ENCODE assay signal across 9 mouse cellular contexts in genomic region chr6:23491804-23492203, GRCm38 (mm10).
A peak's percentile ranks its signal among the peaks of the same experiment; 100 is the strongest.
DNase-seq lines count a peak whose midpoint lies in the region; ATAC-seq lines count a peak whose summit lies in the region.
"Had no signal": no experiment of that assay in that cellular context is flagged by ENCODE, and none has a peak within 500 bp of the region (broad histone marks: within the 10 kb centered on the region; RNA-seq: fewer than 3 reads in every experiment).

No protein-coding gene starts in this region.

- H3K27ac ChIP-seq in embryonic facial prominence, embryonic 11.5 days (replicated peaks; ENCODE audit: low read depth, low read length): no peak overlapping the region
- H3K27ac ChIP-seq in embryonic facial prominence, embryonic 10.5 days (replicated peaks): no peak overlapping the region
- no peak overlapping the region for H3K27ac ChIP-seq in kidney, embryonic 15.5 days
- no peak overlapping the region for H3K27ac ChIP-seq in midbrain, embryonic 13.5 days
- H3K27ac ChIP-seq: lung, embryonic 15.5 days had no signal

- WGBS in embryonic facial prominence, embryonic 11.5 days: 44% methylated on average over 7 of the region's 7 CpGs
- WGBS in embryonic facial prominence, embryonic 10.5 days: 45% methylated on average over 7 of the region's 7 CpGs
- 37% methylated on average over 7 of the region's 7 CpGs for WGBS in kidney, embryonic 15.5 days
- 32% methylated on average over 7 of the region's 7 CpGs for WGBS in midbrain, embryonic 13.5 days

- no peaks in the 10 kb centered on the region for H3K36me3 ChIP-seq in embryonic facial prominence, embryonic 11.5 days (replicated peaks; ENCODE audit: control insufficient read depth, insufficient read depth, low read depth, low read length)
- no peaks in the 10 kb centered on the region for H3K36me3 ChIP-seq in embryonic facial prominence, embryonic 10.5 days (replicated peaks)
- H3K36me3 ChIP-seq in kidney, embryonic 15.5 days: no peaks in the 10 kb centered on the region
- no peaks in the 10 kb centered on the region for H3K36me3 ChIP-seq in midbrain, embryonic 13.5 days
- H3K36me3 ChIP-seq: lung, embryonic 15.5 days had no signal

- no peak overlapping the region for H3K9ac ChIP-seq in embryonic facial prominence, embryonic 11.5 days (replicated peaks; ENCODE audit: low read length)
- H3K9ac ChIP-seq in kidney, embryonic 15.5 days: no peak overlapping the region
- H3K9ac ChIP-seq in midbrain, embryonic 13.5 days (replicated peaks): no peak overlapping the region
- H3K9ac ChIP-seq: lung, embryonic 15.5 days had no signal

- H3K4me2 ChIP-seq in embryonic facial prominence, embryonic 11.5 days (ENCODE audit: low read depth, low read length): no peak overlapping the region
- H3K4me2 ChIP-seq in kidney, embryonic 15.5 days: no peak overlapping the region
- H3K4me2 ChIP-seq in midbrain, embryonic 13.5 days (replicated peaks): no peak overlapping the region
- H3K4me2 ChIP-seq: lung, embryonic 15.5 days had no signal

- peak; percentile 75; the same call in 1 of the 2 replicates for ATAC-seq in embryonic facial prominence, embryonic 11.5 days (replicated peaks; ENCODE audit: insufficient number of reproducible peaks, low FRiP score, low TSS enrichment, low read depth)
- peak; percentile 68 for ATAC-seq in common myeloid progenitor, adult 5-6 weeks (replicated peaks; ENCODE audit: low read depth, poor library complexity, severe bottlenecking)
- peak; percentile 52; the same call in 1 of the 2 replicates for ATAC-seq in kidney, embryonic 15.5 days (replicated peaks; ENCODE audit: low FRiP score)
- ATAC-seq in midbrain, embryonic 13.5 days: peak; percentile 92

- no peak overlapping the region for H3K4me3 ChIP-seq in embryonic facial prominence, embryonic 11.5 days (ENCODE audit: low read depth, low read length)
- no peak overlapping the region for H3K4me3 ChIP-seq in embryonic facial prominence, embryonic 10.5 days
- no peak overlapping the region for H3K4me3 ChIP-seq in kidney, embryonic 15.5 days (replicated peaks)
- H3K4me3 ChIP-seq in midbrain, embryonic 13.5 days (replicated peaks): no peak overlapping the region
- H3K4me3 ChIP-seq: lung, embryonic 15.5 days had no signal

- peak; percentile 52 for DNase-seq in embryonic facial prominence, embryonic 11.5 days (ENCODE audit: low spot score)
- DNase-seq in embryonic facial prominence, embryonic 10.5 days (ENCODE audit: low spot score): no peak
- peak; percentile 11 for DNase-seq in 3T3-L1 (ENCODE audit: low read depth, low spot score)
- no peak for DNase-seq in urinary bladder, postnatal 36 days (ENCODE audit: low spot score in 2 of 2)
- DNase-seq in natural killer cell, adult 2 months (ENCODE audit: low spot score in 2 of 2): no peak

- H3K27me3 ChIP-seq in embryonic facial prominence, embryonic 11.5 days (ENCODE audit: control insufficient read depth, insufficient read depth, low read length): no peaks in the 10 kb centered on the region
- H3K27me3 ChIP-seq in embryonic facial prominence, embryonic 10.5 days (replicated peaks; ENCODE audit: low read depth, poor library complexity, severe bottlenecking): no peaks in the 10 kb centered on the region
- no peaks in the 10 kb centered on the region for H3K27me3 ChIP-seq in kidney, embryonic 15.5 days
- no peaks in the 10 kb centered on the region for H3K27me3 ChIP-seq in midbrain, embryonic 13.5 days
- H3K27me3 ChIP-seq: lung, embryonic 15.5 days had no signal

- H3K4me1 ChIP-seq in embryonic facial prominence, embryonic 11.5 days (ENCODE audit: control insufficient read depth, insufficient read depth, low read length): no peaks in the 10 kb centered on the region
- no peaks in the 10 kb centered on the region for H3K4me1 ChIP-seq in embryonic facial prominence, embryonic 10.5 days
- no peaks in the 10 kb centered on the region for H3K4me1 ChIP-seq in kidney, embryonic 15.5 days
- H3K4me1 ChIP-seq in midbrain, embryonic 13.5 days (replicated peaks): no peaks in the 10 kb centered on the region
- H3K4me1 ChIP-seq: lung, embryonic 15.5 days had no signal

- no peaks in the 10 kb centered on the region for H3K9me3 ChIP-seq in embryonic facial prominence, embryonic 11.5 days (replicated peaks; ENCODE audit: control insufficient read depth, low read length)
- H3K9me3 ChIP-seq in embryonic facial prominence, embryonic 10.5 days: no peaks in the 10 kb centered on the region
- no peaks in the 10 kb centered on the region for H3K9me3 ChIP-seq in kidney, embryonic 15.5 days (replicated peaks)
- H3K9me3 ChIP-seq in midbrain, embryonic 13.5 days: no peaks in the 10 kb centered on the region
- H3K9me3 ChIP-seq: lung, embryonic 15.5 days had no signal

Comparison
In these comparisons a context has a peak if more than half of its experiments do, and no peak if none do; other contexts are left out.
1. DNase-seq: peak in embryonic facial prominence, embryonic 11.5 days (single experiment) and 3T3-L1 (single experiment); none in embryonic facial prominence, embryonic 10.5 days (single experiment), urinary bladder, postnatal 36 days (0 of 2) and natural killer cell, adult 2 months (0 of 2).
2. Peak in every context shown above with its lines, with median percentiles within 50 percentile points of each other: ATAC-seq.